Mouse (Mus musculus) embryonic facial prominence, embryonic 10.5 days (tissue): Measurements from ENCODE around the gene Ccdc57. TPM values are rescaled to one million over a fixed set of nuclear protein-coding genes. Genes with fewer than 3 reads are reported as not detected.
"Not testable (repeated sequence)": the region's sequence is repeated elsewhere in the genome, so short reads cannot be mapped to it uniquely, and the experiment has no call there.

Source experiments
- DNase-seq: peaks from one replicate; pipeline ENCODE4 v3.0.0-alpha.2; 2017; ENCODE audit warnings: low spot score
- H3K27ac ChIP-seq: fragments of 300-500 bp; sonication (generic); replicated peaks from 2 replicates; pipeline ENCODE4 v1.5.1; 2016; ENCODE audit warnings: mild to moderate bottlenecking
- H3K27me3 ChIP-seq: fragments of 300-500 bp; sonication (generic); replicated peaks from 2 replicates; pipeline ENCODE4 v1.6.1; 2016; ENCODE audit warnings: low read depth, mild to moderate bottlenecking; ENCODE audit not compliant: poor library complexity, severe bottlenecking
- H3K36me3 ChIP-seq: fragments of 300-500 bp; sonication (generic); replicated peaks from 2 replicates; pipeline ENCODE4 v1.6.1; 2016; ENCODE audit warnings: mild to moderate bottlenecking, moderate library complexity
- H3K4me1 ChIP-seq: fragments of 300-500 bp; sonication (generic); 2 replicates; pipeline ENCODE4 v1.6.1; 2016
- H3K4me3 ChIP-seq: fragments of 300-500 bp; sonication (generic); 2 replicates; pipeline ENCODE4 v1.5.1; 2016; ENCODE audit warnings: mild to moderate bottlenecking, moderate library complexity
- H3K9me3 ChIP-seq: fragments of 300-500 bp; sonication (generic); 2 replicates; pipeline ENCODE4 v1.6.1; 2016; ENCODE audit warnings: mild to moderate bottlenecking
- WGBS: fragments of 180-500 bp; shearing (Covaris S2); methylation state at CpG from one replicate; pipeline ENCODE4 v1.1.7; 2016; 5-methylcytosine and 5-hydroxymethylcytosine counted together
- polyA plus RNA-seq: library from polyadenylated mRNA; unstranded; fragments of >200 nt; fragmentation: Nextera tagmentation; extraction: Ambion mirVana; gene quantifications from 2 replicates; pipeline ENCODE4 v1.2.1, GENCODE M21; 2016

Ccdc57 gene
- polyA plus RNA-seq, 1 experiment from 2014 or later: 6.8 TPM

- WGBS: 35% methylated on average over 8 of the region's 8 CpGs
- H3K9me3 ChIP-seq: no peaks in the 10 kb centered on the region
Observed at GRCm38 (mm10) chr11:120796614-120796946, 136.1 kb downstream of the Ccdc57 start.

GRCm38 (mm10) chr11:120795756-120796613 lies 136.7 kb downstream of the Ccdc57 start, which contains the start of gene Dus1l:
Gene Dus1l (minus strand): TSS chr11:120796403.
- Histone ChIP-seq H3K9me3 (no peaks in the 10 kb centered on the region), H3K4me3 (peak within 1 kb of the TSS; percentile 90), H3K27me3 (no peaks in the 10 kb centered on the region), H3K36me3 (peaks cover 39% of the 10 kb centered on the region), H3K4me1 (peaks cover 32% of the 10 kb centered on the region), H3K27ac (peak within 1 kb of the TSS; percentile 89)
- WGBS: 2% methylated on average over 59 of the region's 59 CpGs
- peak; percentile 97 for DNase-seq

More at GRCm38 (mm10) chr11:120796614-120796946, 136.1 kb downstream of the Ccdc57 start:
- peaks cover 34% of the 10 kb centered on the region for H3K36me3 ChIP-seq
- no peaks in the 10 kb centered on the region for H3K27me3 ChIP-seq
- DNase-seq: no peak
- H3K4me1 ChIP-seq: peaks cover 32% of the 10 kb centered on the region
- H3K27ac ChIP-seq: peak overlapping the region; percentile 89
- peak overlapping the region; percentile 90 for H3K4me3 ChIP-seq

- H3K36me3 ChIP-seq: peaks cover 71% of the 10 kb centered on the region
- no peak overlapping the region for H3K27ac ChIP-seq
- H3K4me1 ChIP-seq: peaks cover 19% of the 10 kb centered on the region
- DNase-seq: no peak
- no peaks in the 10 kb centered on the region for H3K9me3 ChIP-seq
- WGBS: 92% methylated on average over 9 of the region's 9 CpGs
- H3K4me3 ChIP-seq: no peak overlapping the region
- no peaks in the 10 kb centered on the region for H3K27me3 ChIP-seq
Observed at GRCm38 (mm10) chr11:120792652-120793051, 140.0 kb downstream of the Ccdc57 start.

GRCm38 (mm10) chr11:120789810-120790209 lies 142.9 kb downstream of the Ccdc57 start:
- Histone ChIP-seq H3K4me3 (no peak overlapping the region), H3K9me3 (no peaks in the 10 kb centered on the region), H3K36me3 (peaks cover 96% of the 10 kb centered on the region), H3K4me1 (peaks cover 16% of the 10 kb centered on the region), H3K27ac (no peak overlapping the region), H3K27me3 (no peaks in the 10 kb centered on the region)
- DNase-seq: no peak
- WGBS: 88% methylated on average over 3 of the region's 3 CpGs

- Histone ChIP-seq H3K4me3 (no peak overlapping the region), H3K4me1 (peaks cover 16% of the 10 kb centered on the region), H3K27ac (no peak overlapping the region), H3K36me3 (peaks cover 91% of the 10 kb centered on the region), H3K9me3 (no peaks in the 10 kb centered on the region), H3K27me3 (no peaks in the 10 kb centered on the region)
- DNase-seq: no peak
- WGBS: 84% methylated on average over 4 of the region's 4 CpGs
Observed at GRCm38 (mm10) chr11:120789355-120789754, 143.3 kb downstream of the Ccdc57 start.

GRCm38 (mm10) chr11:120788460-120788859 lies 144.2 kb downstream of the Ccdc57 start:
- H3K27me3 ChIP-seq, DNase-seq, H3K4me3 ChIP-seq, H3K9me3 ChIP-seq, H3K27ac ChIP-seq: not testable (repeated sequence)
- peaks cover 19% of the 10 kb centered on the region for H3K4me1 ChIP-seq
- 87% methylated on average over 10 of the region's 10 CpGs for WGBS
- H3K36me3 ChIP-seq: peaks cover 82% of the 10 kb centered on the region

GRCm38 (mm10) chr11:120785145-120785544 lies 147.5 kb downstream of the Ccdc57 start:
- Histone ChIP-seq H3K36me3 (peaks cover 73% of the 10 kb centered on the region), H3K27ac (peak overlapping the region; percentile 87; the same call in 1 of the 2 replicates), H3K27me3 (peaks cover 17% of the 10 kb centered on the region), H3K4me1 (peaks cover 27% of the 10 kb centered on the region), H3K4me3 (peak overlapping the region; percentile 99), H3K9me3 (no peaks in the 10 kb centered on the region)
- DNase-seq: no peak
- 43% methylated on average over 9 of the region's 9 CpGs for WGBS

GRCm38 (mm10) chr11:120784064-120784791 lies 148.4 kb downstream of the Ccdc57 start, which contains the start of the genes Rfng and Gps1:
Gene Rfng (minus strand): TSS chr11:120784207.
Gene Gps1 (plus strand): TSS chr11:120784272.
- peak within 1 kb of the TSS; percentile 99 for H3K4me3 ChIP-seq
- peak within 1 kb of the TSS; percentile 87 for H3K27ac ChIP-seq
- peaks cover 27% of the 10 kb centered on the region for H3K4me1 ChIP-seq
- H3K9me3 ChIP-seq: no peaks in the 10 kb centered on the region
- WGBS: under 1% methylated on average over 107 of the region's 107 CpGs
- peaks cover 17% of the 10 kb centered on the region for H3K27me3 ChIP-seq
- peak; percentile 89 for DNase-seq
- peaks cover 67% of the 10 kb centered on the region for H3K36me3 ChIP-seq

GRCm38 (mm10) chr11:120783426-120784063 lies 149.1 kb downstream of the Ccdc57 start:
- peak overlapping the region; percentile 87 for H3K27ac ChIP-seq
- 2% methylated on average over 42 of the region's 42 CpGs for WGBS
- H3K4me1 ChIP-seq: peaks cover 27% of the 10 kb centered on the region
- no peaks in the 10 kb centered on the region for H3K9me3 ChIP-seq
- peaks cover 17% of the 10 kb centered on the region for H3K27me3 ChIP-seq
- no peak for DNase-seq
- peak overlapping the region; percentile 99 for H3K4me3 ChIP-seq
- H3K36me3 ChIP-seq: peaks cover 62% of the 10 kb centered on the region

GRCm38 (mm10) chr11:120781361-120781760 lies 151.3 kb downstream of the Ccdc57 start:
- H3K27ac ChIP-seq, H3K9me3 ChIP-seq, H3K4me3 ChIP-seq, DNase-seq: not testable (repeated sequence)
- peaks cover 17% of the 10 kb centered on the region for H3K27me3 ChIP-seq
- 97% methylated on average over 6 of the region's 6 CpGs for WGBS
- peaks cover 34% of the 10 kb centered on the region for H3K4me1 ChIP-seq
- peaks cover 40% of the 10 kb centered on the region for H3K36me3 ChIP-seq

GRCm38 (mm10) chr11:120779876-120780275 lies 152.8 kb downstream of the Ccdc57 start:
- Histone ChIP-seq H3K4me3 (no peak overlapping the region), H3K4me1 (peaks cover 32% of the 10 kb centered on the region), H3K27ac (no peak overlapping the region), H3K36me3 (peaks cover 27% of the 10 kb centered on the region), H3K27me3 (peaks cover 17% of the 10 kb centered on the region), H3K9me3 (no peaks in the 10 kb centered on the region)
- WGBS: 80% methylated on average over 1 of the region's 1 CpGs
- DNase-seq: no peak

GRCm38 (mm10) chr11:120777123-120777522 lies 155.5 kb downstream of the Ccdc57 start:
- 40% methylated on average over 6 of the region's 6 CpGs for whole genome bisulfite sequencing
- no peak for DNase-seq

More at GRCm38 (mm10) chr11:120777123-120777522, 155.5 kb downstream of the Ccdc57 start:
- no peak overlapping the region for H3K4me3 ChIP-seq
- no peaks in the 10 kb centered on the region for H3K9me3 ChIP-seq
- H3K4me1 ChIP-seq: peaks cover 18% of the 10 kb centered on the region
- peaks cover 20% of the 10 kb centered on the region for H3K36me3 ChIP-seq
- H3K27ac ChIP-seq: no peak overlapping the region
- H3K27me3 ChIP-seq: peaks cover 1% of the 10 kb centered on the region; the same call in 1 of the 2 replicates
